Mouse (Mus musculus): ENCODE measurements around the gene Dcaf4.

The Dcaf4 gene

DNA sequence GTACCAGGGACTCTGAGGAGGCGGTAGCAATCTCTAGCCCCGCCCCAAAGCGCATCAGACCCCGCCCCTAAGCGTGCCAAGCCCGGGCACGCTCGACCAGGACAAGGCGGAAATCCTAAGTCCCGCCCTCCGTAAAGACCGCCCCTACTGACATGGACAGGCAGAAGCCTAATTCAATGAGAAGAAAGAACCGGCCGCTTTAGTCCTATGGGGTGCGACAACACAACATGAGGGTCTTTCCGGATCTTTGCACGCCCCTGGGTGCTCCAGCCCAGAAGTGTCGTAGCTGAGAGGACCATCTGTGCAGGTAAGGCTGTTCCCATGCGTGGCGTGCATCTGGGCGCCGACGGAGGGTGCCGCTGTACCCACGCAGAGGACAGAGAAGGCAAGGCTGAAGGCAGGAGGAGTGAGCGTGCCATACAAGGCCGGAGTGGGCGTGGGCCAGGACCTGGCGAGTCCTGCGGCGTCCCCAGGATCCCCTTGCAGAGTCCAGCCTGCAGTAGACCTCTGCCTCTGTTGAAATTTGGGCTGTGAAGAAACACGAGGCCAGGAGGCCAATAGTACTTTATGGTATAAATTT lies at the start of gene Dcaf4:
Dcaf4 (plus strand) TSS at position 156 of the 580 bp plus-strand sequence.
- peak; percentile 94 to 95 for DNase-seq (ENCODE audit: low spot score in 2 of 2)

DNA sequence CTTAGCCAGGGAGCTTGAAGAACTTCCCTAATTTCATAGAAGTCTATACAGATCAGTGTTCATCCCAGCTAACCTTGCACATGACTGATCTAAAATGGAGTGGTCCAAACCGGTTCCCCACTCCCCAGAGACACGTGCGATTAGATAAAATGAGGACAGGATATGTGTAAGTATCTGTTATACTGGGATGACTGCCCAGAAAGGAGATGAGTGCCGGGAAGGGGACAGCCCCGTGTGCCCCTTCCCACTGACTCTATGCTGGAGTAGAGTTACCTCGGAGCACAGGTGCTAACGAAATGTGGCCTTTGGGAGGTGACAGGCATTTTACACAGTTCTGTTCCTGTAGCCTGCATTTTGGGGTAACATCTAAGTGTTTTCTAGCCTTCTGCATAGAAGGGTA lies 48.5 kb upstream of the Dcaf4 start:
- DNase-seq (ENCODE audit: low spot score in 2 of 2): no peak

GRCm38 (mm10) chr12:83473987-83474600 lies 46.2 kb upstream of the Dcaf4 start:
- no peak for DNase-seq (ENCODE audit: low spot score in 2 of 2)

DNA sequence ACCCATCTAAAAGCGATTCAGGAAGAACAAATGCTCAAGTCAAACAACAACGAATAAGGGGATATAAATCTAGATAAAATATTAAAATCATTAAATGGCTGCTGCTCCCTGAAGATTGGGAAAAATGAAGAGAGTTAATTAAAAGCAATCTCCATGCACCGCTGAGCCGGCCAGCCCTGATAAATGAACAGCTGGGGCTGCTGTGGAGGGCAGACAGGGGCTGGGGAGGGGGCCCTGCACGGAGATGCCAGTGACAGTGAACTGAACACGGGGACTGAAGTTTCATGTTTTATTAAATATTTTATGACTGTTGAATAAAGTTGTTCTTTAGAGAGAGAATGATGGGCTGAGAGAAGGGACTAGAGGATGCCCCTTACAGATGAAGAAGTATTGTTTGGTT lies 44.8 kb upstream of the Dcaf4 start:
- no peak for DNase-seq (ENCODE audit: low spot score in 2 of 2)

- DNase-seq (ENCODE audit: low spot score in 2 of 2): no peak
These were observed 44.0 kb upstream of the Dcaf4 start for GRCm38 (mm10) chr12:83476277-83476676.

GRCm38 (mm10) chr12:83479140-83479539 lies 41.1 kb upstream of the Dcaf4 start:
- DNase-seq (ENCODE audit: low spot score in 2 of 2): no peak

DNA sequence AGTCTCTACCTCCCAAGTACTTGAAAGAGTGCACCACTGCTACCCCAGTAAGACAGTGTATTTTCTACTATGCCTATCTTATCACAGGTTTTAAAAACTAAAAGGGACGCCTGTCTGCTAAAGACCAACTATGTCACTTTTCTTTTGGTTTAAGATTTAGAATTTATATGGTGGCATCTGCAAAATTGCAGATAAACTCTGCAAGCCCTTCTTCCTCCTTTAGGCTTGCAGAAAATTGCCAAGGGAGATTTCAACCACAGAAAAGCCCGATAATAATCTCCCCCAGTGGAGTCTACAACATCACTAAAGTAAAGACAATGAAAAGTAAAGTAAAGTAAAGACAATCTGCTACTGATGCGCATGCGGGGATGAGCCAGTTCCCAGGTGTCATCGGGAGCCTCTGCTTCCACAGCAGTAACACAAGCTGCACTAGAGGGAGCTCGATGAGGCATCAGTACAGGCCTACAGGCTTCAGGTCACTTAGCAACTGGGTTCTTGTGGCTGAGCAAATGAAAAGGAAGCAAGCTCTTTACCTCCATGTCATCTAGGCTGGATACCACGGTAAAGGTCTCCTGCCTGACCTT lies 40.4 kb upstream of the Dcaf4 start:
- DNase-seq (ENCODE audit: low spot score in 2 of 2): no peak

DNA sequence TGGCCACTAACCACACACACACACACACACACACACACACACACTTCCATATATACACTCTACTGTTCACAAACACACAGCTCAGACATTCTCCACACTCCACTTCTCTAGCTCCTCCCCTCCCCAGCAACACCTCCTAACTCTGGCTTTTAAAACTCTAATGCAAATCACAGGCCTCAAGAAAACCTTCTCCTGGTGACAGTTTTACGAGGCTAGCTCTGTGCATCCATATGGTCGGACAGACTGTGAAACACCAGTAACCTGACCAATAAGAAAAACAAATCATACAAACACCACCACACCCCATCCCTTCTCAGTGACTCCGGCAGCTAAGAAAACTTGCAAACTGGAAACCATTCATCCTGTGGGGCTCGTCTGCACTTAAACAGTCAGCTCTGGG lies 38.8 kb upstream of the Dcaf4 start:
- DNase-seq (ENCODE audit: low spot score in 2 of 2): no peak

GRCm38 (mm10) chr12:83483653-83484052 lies 36.6 kb upstream of the Dcaf4 start:
- no peak for DNase-seq (ENCODE audit: low spot score in 2 of 2)

DNA sequence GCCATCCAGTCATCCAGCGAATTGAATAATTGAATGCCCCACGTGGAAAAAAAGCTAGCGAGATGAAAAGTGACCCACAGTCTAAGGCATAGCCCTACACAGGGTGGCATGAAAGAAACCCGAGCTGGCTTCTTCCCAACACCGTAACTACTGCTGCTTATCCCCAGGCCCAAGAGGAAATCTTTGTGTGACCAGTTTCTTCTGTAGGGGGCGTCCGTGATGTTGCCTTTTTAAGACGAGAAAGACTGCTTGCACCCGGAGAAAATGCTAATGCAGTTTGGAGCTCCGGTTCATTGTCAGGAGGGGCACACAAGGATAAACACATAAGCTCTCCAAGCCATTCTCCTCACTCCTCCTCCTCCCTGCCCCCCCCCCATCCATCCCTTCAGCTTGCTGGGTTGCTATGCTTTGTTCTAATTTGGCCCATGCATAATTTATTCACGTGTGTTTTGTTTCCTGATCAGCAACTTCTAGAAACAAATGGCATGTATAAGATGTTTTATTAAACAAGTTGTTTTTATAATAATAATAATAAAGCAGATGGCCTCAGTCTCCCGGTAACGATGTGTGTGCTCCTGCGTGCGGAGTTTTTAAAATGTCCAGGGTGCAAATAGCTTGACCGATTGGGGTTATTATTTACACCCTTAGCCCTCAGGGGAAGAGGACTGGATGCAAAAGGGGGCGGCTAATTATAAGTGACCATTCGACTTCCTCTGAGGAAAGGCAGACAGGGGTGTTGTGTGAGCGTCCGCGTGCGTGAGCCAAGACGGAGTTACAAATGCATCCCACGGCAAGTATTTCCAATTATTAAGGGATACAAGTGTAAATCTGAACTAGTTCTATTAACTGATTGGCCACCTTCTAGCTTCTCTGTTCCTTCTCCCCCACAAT lies 35.2 kb upstream of the Dcaf4 start:
- no peak for DNase-seq (ENCODE audit: low spot score in 2 of 2)

DNA sequence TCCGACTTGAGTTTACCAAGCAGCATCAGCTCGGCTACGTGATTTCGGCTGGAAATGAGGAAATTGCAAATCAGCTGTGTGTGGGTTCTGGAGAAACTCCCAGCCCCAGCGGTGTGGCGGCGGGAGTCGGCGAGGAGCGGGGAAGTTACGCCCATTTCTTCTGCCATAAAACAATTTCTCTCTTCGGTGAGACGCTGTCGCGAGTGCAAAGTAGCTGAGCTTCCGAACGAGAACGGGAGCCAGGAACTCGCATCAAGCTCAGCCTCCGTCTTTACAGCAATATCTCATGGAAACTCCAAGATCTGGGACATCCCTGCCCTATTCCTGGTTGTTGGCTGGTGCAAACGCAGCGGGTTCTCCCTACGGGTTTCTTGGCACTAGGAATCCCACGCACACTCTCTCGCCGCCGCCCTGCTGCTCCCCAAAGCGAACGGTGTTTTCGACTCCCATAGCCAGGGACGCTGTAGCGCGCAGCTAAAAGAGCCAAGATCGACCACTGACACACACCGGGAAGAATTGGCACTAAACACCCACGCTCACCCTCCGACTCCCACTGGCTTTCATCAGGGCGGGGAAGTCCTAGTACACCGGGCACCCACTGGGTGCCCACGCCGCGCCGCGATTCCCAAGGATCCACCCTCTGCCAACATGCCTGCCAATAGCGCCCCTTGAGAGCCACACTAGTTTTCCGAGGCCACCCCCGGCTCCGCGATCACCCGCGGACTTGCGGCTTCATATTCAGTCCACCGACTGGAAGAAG lies 34.2 kb upstream of the Dcaf4 start:
- DNase-seq (ENCODE audit: low spot score in 2 of 2): no peak

GRCm38 (mm10) chr12:83486671-83487461 lies 33.4 kb upstream of the Dcaf4 start:
- peak in 1 of 2 experiments; percentile 16 for DNase-seq (ENCODE audit: low spot score in 2 of 2)

DNA sequence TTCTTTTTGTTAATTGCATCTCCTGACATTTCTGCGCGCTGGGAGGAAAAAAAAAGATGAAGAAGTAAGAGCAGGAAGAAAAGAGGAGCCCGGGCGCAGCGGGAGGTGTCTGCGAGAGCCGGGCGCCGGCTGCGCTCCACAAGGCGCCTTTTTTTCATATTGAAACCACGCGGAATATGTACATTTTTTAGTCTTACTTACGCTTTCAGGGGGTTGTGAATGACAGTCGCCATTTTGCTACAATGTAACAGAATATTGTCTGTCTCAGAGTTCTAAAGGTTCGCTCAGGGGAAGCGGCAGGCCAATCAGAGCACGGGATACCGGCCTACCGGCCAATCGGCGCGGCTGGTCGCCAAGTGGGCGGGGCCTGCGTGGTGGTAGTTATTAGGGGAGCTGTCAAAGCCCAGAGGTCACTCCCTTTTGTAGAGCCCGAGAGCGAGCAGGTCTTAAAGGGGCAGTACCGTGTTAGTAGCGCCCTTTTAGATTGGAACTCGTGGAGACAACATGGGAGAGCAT lies 32.7 kb upstream of the Dcaf4 start, which contains the start of gene Dpf3:
Dpf3 (minus strand) TSS at position 241 of the 516 bp plus-strand sequence.
- peak; percentile 95 to 96 for DNase-seq (ENCODE audit: low spot score in 2 of 2)

DNA sequence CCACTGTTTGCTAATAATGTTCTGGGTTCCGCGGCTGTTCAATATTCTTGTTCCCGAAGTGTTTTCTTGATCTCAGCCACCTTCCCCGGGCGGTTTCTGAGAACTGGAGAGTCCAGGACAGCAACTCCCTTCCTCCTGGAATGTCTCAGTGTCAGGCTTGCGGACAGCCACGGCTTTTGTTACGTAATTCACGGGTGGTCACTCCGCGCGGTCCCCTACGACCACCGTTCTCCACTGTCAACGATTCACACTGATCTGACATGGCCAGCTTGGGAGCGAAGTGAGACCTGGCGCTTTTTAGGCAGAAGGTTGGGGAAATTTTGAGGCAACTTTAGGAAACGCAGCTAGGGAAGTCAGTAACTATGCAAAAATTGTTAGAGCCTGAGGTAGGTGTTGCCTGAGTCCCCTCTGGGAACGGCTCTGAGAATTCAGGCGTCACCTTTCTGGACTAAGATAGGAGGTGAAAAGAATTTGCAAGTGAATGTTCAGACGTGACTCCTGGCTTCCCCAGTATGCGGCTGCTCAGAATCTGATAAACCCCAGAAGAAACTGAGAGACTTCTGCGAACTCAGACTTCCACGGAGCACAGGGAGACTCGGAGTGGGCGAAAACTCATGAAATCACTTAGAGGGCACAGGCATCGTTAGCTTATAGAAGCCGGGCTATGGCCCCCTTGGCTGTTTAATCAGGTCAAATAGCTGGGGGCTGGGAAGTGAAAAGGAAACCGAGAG lies 31.9 kb upstream of the Dcaf4 start:
- DNase-seq (ENCODE audit: low spot score in 2 of 2): no peak

- no peak for DNase-seq (ENCODE audit: low spot score in 2 of 2)
These were observed 30.5 kb upstream of the Dcaf4 start for GRCm38 (mm10) chr12:83489748-83490147.

GRCm38 (mm10) chr12:83491609-83492008 lies 28.7 kb upstream of the Dcaf4 start:
- DNase-seq (ENCODE audit: low spot score in 2 of 2): no peak

- no peak for DNase-seq (ENCODE audit: low spot score in 2 of 2)
These were observed 27.5 kb upstream of the Dcaf4 start for GRCm38 (mm10) chr12:83492808-83493207.

DNA sequence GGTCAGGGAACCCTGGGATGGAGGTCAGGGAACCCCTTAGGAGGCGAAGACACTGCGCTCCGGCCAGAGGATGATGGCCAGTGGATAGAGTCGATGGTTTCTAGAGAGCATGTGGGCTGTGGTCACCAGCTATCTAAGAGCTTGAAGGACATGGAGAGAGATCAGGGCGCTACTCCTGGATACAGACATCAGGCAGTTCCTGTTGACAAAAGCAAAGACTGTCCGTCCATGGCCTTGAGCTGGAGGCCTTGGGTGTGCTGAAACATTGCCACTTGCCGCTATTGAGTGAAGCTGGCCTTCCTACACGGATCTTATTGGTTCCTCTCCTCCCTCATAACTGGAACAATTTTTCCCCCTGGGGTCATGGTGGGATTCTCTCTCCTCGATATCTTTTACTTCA lies 26.1 kb upstream of the Dcaf4 start:
- no peak for DNase-seq (ENCODE audit: low spot score in 2 of 2)

GRCm38 (mm10) chr12:83495248-83495960 lies 24.9 kb upstream of the Dcaf4 start:
- DNase-seq (ENCODE audit: low spot score in 2 of 2): no peak
